Mouse (Mus musculus) heart, adult 11 months (tissue): ENCODE measurements at regions not wholly inside any gene's neighbourhood (a gene's known extent, or its start where the extent isn't known, plus 50 kb on each side); places are given as distances from the start of the nearest gene placed in this dataset.

Experiments
- DNase-seq: peaks from one replicate; pipeline ENCODE4 v3.0.0; 2022

GRCm38 (mm10) chrX:132646956-132647355 lies 1041.8 kb downstream of the Pcdh19 start:
- peak; percentile 59 for DNase-seq

DNA sequence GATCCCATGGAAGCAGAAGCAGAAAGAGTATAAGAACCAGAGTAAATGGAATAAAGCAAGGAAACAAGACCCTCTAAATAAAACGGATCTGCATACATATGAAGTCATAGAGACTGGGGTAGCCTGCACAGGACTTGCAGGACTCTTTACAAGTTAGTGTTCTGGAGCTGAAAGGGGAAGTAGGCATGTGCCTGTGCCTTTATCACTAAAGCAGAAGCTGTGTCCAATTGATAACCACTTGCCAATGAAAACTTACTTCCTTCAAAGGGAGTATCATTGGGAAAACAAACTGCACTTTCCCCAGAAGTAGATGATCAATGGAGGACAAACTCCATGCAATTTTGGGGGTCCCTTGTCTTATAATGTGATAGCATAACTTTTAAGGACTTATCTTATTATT lies 1091.9 kb downstream of the Pcdh19 start:
- DNase-seq, result no peak

GRCm38 (mm10) chrX:132596424-132596823 lies 1092.4 kb downstream of the Pcdh19 start:
- DNase-seq, result no peak

GRCm38 (mm10) chrX:132574085-132574484 lies 1114.7 kb downstream of the Pcdh19 start:
- DNase-seq, result no peak
